Mouse (Mus musculus): ENCODE measurements around the gene Cerk.
A peak's percentile ranks its signal among the peaks of the same experiment; 100 is the strongest.
"Not testable (repeated sequence)": the region's sequence is repeated elsewhere in the genome, so short reads cannot be mapped to it uniquely, and the experiment has no call there.

The Cerk gene

DNA sequence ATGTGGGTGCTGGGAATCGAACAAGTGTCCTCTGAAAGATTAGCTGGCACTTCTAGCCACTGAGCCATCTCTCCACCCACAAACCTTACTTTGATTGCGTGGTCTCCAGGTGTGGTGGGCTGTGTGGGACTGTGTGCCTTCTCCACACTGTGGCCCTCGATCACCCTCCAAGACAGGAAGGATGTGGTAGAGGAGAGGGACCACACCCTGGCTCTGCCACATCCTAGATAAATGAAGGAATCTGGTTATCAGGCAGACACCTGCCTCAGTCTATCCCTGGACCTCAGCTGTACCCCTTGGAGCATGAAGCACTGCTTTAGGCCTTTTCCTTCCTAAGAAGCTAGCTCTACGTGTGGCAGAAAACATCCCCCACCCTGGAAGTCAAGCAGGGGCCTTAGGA is 62.5 kb downstream of the Cerk start:
- no peak for ATAC-seq (ENCODE audit: insufficient number of reproducible peaks, low FRiP score, low TSS enrichment)

DNA sequence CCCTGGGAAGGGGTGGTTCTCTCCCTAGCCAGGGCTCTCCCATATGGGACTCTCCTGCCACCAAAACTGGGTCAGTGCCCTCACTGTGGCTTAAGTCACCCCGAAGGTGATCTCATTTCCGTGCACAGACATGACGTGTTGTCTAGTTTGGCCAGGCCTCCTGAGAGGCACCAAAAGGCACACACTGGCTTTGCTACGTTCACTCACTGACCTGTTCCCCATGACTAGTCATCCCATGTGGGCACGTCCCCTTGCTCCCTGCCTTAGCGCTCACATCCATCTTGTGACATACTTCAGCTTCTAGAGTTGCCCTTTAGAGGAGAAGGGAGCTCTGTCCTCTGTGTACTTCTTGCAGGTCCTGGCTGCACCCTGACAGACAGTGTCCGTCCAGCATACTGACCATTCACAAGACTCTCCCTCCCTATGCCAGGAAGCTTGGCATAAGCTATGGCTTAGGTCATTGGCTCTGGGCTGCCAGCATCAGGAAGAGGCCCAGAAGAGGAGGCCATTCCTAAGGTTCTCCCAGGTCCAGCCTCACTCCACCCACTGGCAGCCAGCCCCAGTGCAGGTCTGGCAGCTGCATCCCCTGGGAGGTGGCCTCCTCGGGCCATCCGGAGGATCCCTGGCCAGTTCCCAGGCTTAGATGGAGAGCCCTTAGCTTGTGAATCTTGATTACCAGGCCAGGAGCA is 63.5 kb downstream of the Cerk start:
- peak; percentile 54 for ATAC-seq (ENCODE audit: insufficient number of reproducible peaks, low FRiP score, low TSS enrichment)

DNA sequence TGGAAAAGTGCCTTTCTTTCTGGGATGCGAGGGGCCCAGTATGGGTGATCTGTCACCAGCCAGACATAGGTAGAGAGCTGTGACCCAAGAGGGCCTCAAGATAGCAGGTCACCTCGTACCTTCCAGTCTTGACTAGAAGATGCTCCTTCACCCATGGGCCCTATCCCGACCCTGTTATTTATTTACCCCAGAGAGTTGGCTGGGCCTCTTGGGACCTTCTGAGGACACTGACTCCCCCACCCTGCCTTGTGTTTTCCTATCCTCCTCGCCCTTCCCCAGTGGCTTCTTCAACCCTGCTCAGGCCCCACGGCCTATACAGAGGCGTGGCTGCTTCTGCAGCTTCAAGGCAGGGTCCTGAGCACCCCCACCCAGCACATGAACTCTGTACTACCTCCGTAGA is 66.8 kb downstream of the Cerk start:
- no peak for ATAC-seq (ENCODE audit: insufficient number of reproducible peaks, low FRiP score, low TSS enrichment)

DNA sequence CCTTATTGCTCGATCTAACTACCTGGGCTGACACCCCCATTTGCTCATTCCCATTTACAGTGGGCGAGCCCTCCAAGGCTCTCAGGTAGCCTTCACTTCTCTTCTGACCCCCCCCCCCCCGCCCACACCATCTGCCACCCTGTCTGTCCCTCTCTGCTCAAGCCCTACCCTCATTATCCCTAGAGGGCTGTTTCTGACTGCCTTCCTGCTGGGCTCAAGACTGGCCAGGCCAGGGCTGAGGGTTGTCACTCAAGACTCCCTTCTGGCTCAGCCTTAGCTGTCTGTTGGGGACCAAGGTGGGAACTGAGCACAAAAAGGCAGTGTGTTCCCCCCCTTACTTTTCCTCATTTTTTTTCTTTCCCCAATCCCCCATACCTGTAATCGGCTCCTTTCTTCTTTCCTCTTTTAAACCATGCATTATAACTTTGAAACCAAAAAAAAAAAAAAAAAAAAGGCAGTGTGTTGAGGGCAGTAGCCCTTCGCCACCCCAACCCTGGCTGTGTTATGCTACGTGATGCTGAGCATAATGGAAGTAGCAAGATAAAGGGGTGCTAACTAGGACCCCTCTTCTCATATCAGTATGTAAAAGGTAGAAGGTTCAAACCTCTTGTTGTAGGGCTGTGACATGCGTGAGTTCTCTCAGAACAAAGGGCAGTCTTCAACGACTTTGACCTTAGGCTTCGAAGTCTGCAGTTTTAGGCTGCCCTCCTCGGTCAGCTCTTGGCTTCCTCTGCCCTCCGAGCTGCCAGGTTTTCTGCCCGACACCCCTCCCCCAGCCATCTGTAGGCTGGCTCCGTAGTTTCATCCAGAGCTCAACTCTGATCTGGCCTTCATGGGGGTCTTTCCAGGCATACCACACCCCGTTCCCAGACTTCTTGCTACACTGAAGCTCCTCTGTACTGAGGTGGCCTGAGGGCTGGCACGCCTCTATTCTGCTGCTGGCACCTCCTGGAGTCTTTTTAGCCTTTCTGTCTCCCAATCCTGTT is 68.5 kb downstream of the Cerk start:
- ATAC-seq (ENCODE audit: insufficient number of reproducible peaks, low FRiP score, low TSS enrichment): no peak

DNA sequence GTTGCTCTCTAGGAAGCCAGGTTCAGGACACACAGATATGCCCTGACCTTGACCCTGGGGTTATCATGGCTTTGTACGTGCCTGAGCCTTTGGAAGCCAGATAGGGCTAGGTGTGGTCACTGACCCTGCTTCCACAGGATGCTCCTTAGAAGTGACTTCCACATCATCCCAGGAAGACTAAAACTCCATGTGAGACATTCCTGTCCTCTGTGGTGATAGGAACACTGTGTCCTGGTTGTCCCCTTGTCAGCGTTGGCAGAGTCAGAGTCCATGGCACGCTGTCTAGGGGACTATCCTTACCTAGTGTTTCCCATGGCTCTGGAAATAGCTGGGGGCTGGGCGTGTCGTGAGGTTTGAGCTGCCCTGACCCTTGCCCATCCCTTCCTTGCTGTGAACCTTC is 69.5 kb downstream of the Cerk start:
- ATAC-seq (ENCODE audit: insufficient number of reproducible peaks, low FRiP score, low TSS enrichment): no peak

DNA sequence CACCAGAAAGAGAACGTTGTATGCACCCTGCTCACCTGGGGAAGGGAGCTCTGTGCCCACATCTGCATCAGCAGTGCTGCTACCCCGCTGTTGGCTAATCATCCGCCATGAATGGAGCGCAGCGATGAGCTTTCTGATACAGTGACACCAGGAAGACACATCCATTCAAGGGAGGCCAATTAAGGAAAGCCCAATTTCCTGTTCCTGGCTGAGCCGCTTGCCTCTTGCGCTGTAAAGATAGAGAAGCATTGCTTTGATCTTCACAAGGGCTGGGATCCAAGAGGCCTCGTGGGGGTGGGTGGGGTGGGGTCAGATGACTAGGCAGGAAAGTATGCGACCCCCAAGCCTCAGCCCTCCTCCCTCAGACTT is 72.6 kb downstream of the Cerk start:
- no peak for ATAC-seq (ENCODE audit: insufficient number of reproducible peaks, low FRiP score, low TSS enrichment)

DNA sequence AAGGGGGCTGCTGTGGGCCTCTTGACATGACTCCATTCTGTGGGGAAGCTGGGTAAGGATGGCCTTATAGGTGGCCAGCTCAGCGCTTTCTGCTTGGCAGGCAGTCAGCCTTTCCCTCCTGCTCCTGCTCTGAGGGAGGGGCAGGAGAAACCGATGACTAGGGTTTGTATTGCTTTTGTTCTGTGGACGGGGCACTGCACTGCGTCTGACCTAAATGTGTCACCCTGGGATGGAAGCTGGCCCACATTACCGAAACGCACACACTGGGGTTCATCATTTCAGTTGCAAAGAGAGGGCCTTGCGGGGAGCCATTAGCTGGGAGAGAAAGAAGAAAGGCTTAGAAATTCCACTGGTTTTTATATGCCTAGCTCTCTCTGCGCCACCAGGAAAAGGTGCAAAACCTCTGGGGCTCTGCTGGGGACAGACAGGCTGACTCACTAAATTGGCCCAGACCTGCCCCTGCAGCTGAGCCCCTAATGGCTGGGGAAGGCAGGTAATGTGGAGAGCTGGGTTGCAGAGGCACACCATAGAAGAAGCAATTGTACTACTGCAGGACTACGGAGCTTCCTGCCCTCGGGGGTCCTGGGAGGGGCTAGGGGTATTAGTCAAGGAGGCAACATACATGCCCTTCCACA is 73.1 kb downstream of the Cerk start:
- ATAC-seq (ENCODE audit: insufficient number of reproducible peaks, low FRiP score, low TSS enrichment): 0 out of 2 replicates have a peak, but pooled peaks have one; percentile 27

DNA sequence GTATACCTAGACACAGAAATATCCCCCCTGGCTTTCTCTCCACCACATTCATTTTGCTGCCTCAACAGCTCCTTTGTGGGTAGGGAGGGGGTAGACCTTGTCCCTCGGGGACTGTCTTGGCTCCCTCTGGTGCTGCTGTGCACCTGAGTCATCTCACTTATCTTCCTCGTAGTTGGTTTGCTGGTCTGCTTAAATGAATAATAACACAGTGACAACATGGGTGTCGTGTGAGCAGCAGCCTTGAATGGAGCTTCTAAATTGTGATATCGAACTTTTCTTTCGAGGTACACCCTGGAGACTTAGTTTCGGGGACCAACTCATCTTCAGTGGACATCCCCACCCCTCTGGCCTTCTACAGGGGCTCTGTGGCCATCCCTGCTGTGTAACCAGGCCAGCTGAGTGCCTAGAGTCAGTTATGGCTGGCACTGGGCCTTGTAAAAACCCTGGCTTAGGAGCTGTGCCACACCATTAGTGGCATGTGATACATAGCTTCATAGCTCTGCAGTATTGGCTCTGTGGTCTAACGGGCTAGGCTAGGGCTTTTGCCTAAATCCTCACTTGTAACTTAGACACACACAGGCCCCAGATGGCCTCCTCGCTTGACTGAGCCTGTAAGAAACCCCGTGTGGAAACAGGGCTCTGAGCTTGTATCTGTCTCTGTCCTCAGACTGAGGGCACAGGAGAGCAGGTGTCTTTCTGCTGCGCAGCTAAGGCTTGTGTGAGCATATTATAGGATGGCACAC is 75.4 kb downstream of the Cerk start:
- peak; percentile 84 for ATAC-seq (ENCODE audit: insufficient number of reproducible peaks, low FRiP score, low TSS enrichment)

DNA sequence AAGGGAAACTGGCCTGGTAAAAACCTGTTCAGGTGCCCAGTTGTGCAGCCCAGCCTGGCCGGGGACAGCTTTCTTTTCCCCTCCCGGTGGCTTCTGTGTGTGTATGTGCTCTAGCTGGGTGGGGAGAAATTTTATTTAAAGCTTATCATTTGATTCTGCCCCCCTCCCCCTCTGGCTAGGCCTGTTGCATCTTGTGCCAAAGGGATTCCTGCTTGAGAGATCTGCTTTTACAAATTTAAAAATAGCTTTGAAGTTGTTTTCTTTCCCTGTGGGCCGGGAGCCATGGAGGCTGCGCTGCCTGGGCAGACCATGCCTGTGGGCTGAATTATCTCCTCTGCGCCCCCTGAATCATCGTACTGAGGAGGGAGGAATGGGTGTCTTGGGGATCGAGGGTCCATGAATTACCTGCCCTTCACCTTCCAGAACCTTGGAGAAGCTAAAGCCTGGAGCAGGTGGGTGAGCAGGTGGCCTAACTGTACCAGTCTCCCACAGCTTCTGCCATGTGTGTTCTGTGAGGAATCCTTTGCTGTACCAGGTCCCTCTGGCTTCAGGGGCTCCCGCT is 76.2 kb downstream of the Cerk start:
- ATAC-seq (ENCODE audit: insufficient number of reproducible peaks, low FRiP score, low TSS enrichment): no peak

DNA sequence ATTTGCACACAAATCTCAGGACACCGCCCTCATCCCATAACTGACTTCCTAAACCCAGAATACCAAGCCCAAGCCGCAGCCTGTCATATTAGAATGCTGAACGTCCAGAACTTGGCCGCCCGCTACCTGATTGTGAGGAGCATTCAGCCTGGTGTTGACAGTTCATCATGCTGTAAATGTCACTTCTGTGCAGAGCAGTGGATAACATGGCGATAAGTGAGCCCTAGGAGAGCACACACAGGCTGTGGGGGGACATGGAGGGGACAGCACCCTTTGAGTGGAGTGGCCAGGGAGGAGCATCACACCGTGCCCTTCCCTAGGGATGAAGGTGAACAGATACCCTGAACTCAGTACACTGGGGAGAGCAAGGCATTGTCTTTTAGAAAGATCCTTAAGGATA is 76.7 kb downstream of the Cerk start:
- ATAC-seq (ENCODE audit: insufficient number of reproducible peaks, low FRiP score, low TSS enrichment): no peak

DNA sequence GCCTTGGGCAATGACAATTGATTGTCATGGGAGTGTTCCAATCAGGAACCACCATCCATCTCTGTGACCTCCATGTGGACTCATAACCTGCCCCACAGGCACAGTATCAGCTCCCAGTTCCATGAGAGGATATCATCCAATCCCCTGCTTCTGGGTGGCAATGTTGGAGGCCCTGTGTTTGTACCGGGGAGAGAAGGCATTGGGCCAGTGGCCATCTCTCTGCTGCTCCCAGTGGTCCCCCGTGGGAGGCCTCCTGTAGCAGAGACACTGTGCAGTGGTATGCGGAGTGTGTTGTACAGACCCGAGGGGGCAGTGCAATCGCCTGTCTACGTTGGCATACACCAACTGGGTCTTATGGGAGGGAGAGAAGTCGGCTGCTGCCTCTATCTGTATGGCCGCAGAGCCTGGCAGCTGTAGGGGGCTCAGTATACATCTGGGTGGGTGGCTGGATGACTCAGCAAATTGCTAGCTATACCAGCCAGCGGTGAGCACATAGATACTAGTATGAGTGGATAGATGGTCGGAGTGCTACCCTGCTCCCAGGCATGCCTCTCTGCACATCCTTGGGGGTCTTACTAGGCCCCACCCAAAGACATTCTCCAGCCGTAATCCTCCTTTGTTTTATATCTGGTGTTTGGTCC is 78.0 kb downstream of the Cerk start:
- ATAC-seq (ENCODE audit: insufficient number of reproducible peaks, low FRiP score, low TSS enrichment): no peak

DNA sequence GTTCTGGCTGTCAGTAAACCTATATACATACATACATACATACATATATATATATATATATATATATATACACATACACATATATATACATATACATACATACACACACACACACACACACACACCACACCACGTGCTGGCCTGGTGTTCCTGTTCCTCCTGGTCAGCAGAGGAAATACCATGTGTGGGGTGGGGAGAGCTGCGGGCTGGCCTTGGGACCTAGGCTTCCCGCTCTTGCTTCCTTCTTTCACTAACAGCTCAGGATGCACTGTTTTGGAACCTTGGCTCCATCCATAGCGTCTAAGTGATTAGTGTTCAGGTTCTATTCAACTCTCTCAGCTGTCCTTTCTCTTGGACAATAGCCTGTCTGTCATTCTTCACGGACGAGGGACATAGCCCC is 80.2 kb downstream of the Cerk start:
- no peak for ATAC-seq (ENCODE audit: insufficient number of reproducible peaks, low FRiP score, low TSS enrichment)

DNA sequence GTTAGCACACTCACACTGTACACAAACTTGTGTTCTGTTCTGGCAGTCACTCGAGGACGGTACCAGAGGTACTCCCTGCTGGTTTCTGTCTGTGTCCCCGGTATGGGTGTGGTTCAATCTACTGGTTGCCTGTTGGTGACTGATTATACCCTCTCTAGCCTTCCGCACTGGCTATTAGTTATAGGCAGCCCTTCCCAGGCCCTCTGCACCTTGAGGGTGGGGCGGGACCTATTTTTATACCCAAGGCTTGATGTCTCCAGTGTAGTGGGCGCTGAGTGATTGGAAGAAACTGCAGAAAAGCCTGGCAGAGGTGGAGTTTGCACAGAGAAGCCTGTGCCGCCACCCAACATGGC is 80.6 kb downstream of the Cerk start:
- ATAC-seq (ENCODE audit: insufficient number of reproducible peaks, low FRiP score, low TSS enrichment): no peak

DNA sequence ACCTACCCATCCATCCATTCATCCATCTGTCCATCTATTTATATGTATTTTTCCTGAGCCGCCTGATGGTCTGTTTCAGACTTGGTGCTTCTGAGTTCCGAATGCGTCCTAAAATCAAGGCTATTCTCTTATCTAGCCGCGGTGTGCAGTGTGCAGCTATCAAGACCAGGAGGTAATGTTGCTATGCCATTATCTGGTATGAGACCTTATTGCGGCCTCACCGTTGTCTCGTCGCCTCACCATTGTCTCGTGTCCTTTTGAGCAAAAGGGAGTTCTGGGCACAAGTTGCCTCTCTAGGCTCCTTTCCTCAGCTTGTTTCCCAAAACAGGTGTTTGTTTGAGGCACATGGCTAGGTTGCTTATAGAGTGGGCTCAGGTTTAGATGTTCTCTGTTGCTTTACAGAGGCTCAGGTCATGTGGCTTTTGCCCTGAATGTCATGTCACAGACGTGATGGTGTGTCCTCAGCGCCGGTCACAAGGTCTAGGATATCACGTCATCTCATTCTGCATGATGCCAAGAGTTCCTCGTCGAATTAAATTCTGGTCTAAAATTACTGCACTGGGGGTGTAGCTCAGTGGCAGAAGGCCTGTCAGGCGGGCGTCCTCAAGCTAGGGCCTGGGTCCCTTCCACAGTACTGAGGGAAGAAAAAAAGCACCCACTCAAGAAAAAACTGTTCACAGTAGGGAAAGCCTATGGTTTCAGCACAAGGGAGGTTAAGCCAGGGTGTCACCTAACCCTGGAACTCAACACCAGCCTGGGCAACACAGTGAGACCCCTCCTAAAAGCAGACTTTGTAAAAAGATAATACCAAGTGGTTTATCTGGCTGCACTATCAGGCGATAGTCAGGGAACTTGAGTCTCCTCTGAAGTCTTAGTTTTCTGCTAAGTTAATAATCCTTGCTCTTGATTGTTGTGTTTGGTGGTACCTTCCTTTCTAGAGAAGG is 81.3 kb downstream of the Cerk start:
- no peak for ATAC-seq (ENCODE audit: insufficient number of reproducible peaks, low FRiP score, low TSS enrichment)

DNA sequence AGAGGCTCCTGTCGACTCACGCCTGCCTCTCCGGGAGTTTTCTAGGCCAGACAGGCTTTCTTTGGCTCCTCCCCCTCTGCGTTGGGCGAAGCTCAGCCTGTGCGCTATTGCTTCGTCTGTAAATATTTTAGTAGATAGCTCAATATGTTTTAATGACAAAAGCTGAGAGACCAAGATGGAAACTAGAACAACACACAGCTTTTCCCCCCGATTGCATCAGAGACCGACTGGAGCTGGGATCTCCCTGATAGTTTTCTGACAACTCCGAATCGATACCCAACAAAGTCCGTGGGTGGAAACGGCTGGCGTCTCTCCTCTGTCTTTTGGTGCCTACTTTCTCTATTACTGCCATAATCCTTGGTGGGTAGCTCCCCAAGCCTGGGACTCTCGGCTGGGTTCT is 83.6 kb downstream of the Cerk start:
- ATAC-seq (ENCODE audit: insufficient number of reproducible peaks, low FRiP score, low TSS enrichment): no peak

DNA sequence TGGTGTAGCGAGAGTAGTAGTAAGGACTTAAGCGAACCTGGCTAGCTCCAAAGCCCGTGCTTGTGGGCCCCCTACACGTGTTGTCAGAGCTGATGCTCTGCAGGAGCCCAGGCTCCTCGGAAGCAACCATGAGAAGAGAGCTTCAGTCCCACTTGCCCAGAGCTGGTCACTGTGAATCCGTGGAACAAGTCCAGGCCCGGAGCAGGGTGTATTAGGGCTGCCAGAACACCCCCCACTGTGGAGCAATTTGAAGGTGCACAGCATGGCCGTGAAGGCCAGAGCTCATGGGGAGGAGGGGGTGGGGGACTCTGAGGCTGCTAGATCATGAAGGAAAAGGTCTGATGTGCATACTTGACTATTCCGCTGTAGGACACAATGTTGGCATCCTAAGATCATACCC is 84.4 kb downstream of the Cerk start:
- ATAC-seq (ENCODE audit: insufficient number of reproducible peaks, low FRiP score, low TSS enrichment): no peak

DNA sequence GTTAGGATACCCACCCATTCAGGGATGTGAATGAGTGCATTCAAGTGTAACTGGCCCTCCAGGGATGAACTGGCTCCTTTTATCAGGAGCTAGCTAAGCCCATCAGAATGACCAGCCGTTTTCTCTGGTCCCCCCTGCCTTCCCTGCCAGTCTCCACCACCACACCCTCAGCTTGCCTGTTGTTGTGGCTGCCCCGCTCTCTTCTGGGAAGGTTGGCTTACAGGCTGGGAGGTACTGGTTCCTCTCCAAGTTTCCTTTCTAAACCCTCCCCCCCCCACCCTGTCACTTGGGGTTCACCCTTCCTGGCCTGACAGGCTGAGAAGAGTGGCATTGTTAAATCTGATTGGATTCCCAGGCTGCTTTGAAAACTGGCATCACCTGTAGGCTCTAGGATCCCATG is 88.1 kb downstream of the Cerk start:
- ATAC-seq (ENCODE audit: insufficient number of reproducible peaks, low FRiP score, low TSS enrichment): no peak

DNA sequence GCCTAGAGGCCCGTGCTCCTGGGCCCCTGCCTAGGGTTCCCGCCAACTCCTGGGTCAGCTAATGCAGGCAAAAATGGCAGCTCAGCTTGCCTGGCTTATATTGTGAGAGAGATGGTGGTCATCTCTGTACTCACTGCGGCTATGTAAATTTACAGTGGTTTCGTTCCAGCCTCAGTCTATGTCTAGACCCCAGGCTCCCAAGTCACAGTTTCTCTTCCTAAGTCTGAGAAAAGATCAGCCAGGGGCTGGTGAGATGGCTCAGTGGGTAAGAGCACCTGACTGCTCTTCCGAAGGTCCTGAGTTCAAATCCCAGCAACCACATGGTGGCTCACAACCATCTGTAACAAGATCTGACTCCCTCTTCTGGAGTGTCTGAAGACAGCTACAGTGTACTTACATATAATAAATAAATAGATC is 89.3 kb downstream of the Cerk start:
- ATAC-seq (ENCODE audit: insufficient number of reproducible peaks, low FRiP score, low TSS enrichment): not testable (repeated sequence)
